Mouse (Mus musculus) frontal cortex, postnatal 25 days (tissue): ENCODE data around the gene Palld.

Experiments
- DNase-seq, 2 experiments: peaks; one replicate each; pipeline ENCODE4 v3.0.0; 2022; ENCODE audit warnings: low spot score in 2 of 2

The Palld gene

GRCm38 (mm10) chr8:61629631-61629968, 272.9 kb downstream of the Palld start:
- no peak for DNase-seq

DNA sequence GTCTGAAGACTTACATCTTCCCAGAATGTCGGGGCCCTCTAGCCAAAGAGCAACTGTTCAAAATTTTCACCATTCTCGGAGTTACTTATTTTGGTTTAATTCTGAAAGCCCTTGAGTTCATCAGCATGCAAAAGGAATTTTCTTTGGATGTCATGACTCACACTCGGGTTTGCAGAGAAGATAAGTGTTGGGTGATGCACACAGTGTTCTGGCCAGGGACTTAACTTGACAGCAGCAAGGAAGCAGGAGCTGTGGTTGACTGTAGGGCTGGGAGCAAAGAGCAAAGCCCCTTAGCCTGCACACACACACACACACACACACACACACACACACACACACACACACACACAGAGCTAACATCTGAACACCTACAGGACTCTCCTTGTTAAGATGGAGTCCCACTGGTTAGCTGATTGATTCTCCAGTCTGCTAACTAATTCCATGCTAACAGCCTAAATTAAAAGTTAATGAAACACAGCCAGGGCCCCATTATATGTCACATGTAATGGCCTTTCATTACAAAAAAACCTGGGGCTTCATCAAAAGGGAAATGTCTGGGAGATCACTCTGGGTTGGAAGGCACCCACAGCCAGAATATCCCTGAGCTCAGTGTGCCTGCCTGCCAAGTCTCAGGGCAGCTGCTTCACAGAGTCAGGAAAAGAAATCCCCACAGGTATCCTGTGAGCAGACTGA, 273.4 kb downstream of the Palld start:
- no peak for DNase-seq

- DNase-seq, result no peak
These were observed 276.1 kb downstream of the Palld start for GRCm38 (mm10) chr8:61626246-61626952.

- DNase-seq, result no peak
These were observed 276.8 kb downstream of the Palld start for GRCm38 (mm10) chr8:61625656-61626210.

GRCm38 (mm10) chr8:61623485-61624417, 278.7 kb downstream of the Palld start:
- no peak for DNase-seq

DNA sequence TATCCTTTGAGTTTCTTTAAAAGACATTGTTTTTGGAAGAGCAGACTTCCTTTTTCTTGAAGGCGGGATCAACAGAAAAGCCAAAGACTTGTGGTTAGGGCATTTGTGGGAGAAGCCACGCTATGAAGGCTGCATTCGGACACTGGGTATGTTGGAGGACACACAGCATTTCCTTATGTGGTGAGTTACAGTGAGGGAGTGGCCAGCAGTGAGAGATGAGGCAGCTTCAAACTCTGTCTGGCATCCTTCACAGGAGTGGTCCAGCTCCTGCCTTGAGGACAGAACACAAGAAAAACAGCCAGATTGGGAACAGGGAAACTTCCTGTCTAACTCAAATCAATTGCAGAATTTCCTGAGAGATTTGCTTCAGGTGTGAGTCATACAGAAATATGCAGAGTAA, 281.2 kb downstream of the Palld start:
- no peak for DNase-seq

DNA sequence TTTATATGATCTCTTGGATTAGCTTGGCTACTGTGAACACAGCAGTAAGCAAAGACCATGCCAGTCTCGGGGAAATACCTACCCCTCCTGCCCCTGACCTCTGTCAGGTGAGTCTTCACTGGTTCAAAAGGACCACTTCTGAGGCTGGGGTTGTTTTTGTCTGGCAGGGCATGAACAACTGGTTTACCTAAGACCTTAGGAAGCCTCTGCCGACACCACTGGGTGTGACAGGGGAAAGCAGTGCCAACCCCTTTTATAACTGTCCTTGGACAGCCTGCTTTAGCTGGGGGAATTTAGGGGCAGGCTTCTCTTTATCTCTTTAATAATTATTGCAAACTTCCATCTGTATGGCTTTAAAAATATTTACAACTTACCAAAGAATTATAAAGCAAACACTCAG, 284.8 kb downstream of the Palld start:
- no peak for DNase-seq

DNA sequence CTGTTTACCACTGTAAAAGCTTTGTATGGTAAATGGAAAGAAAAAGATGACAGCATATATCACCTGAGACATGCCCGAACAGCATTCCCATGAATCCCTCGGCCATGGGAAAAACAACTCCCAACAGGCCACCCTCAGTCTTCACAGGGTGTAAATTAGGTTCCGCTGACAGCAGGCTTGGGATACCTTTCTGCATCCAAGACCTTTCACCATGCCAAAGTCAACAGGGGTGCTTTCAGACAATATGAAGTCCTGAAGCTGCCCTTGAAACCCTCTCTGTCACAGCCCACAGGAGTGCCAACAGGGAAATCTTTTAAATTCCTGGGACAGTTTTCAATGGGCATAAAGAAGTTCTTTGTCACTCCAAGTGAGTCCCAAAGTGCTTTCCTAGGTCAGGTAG, 285.4 kb downstream of the Palld start:
- no peak for DNase-seq

GRCm38 (mm10) chr8:61615711-61616697, 286.5 kb downstream of the Palld start:
- no peak for DNase-seq

- DNase-seq, result no peak
These were observed 290.7 kb downstream of the Palld start for GRCm38 (mm10) chr8:61611741-61612140.

GRCm38 (mm10) chr8:61611077-61611476, 291.4 kb downstream of the Palld start:
- DNase-seq, result no peak

DNA sequence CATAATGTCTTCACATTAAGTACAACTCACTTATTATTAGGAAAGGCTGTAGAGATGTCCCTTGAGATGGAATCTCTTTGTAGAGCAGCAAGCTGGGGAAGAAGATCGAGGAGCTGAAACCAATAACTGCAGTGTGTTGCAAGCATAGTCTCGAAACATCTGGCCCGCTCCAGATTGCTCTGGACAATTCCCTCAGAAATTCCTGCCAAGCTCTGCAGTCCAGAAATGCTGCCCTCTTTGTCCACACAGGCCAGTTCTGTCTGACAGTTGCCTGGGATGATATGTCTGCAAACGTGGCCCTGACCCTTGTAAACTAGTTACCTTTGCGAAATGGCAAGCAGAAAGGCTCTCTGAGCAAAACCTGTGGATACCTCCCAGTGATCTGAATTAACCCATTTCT, 291.9 kb downstream of the Palld start:
- DNase-seq, result no peak

DNA sequence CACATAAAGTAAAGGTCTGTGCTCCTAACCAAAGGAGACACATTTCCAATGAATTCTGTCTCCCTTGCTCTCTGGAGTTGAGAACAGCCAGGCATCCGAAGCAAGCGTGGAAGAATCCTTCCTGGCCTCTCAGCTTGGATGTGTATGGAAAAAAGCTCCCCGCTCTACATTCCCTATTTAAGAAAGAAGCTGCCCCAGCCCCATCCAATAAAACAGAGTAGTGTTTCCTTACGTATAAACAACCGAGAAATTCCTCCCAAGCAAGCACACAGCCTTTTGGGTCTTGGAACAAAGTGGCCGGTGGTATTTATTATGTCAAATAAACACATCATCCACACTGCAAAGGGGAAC, 295.1 kb downstream of the Palld start:
- DNase-seq, result no peak

DNA sequence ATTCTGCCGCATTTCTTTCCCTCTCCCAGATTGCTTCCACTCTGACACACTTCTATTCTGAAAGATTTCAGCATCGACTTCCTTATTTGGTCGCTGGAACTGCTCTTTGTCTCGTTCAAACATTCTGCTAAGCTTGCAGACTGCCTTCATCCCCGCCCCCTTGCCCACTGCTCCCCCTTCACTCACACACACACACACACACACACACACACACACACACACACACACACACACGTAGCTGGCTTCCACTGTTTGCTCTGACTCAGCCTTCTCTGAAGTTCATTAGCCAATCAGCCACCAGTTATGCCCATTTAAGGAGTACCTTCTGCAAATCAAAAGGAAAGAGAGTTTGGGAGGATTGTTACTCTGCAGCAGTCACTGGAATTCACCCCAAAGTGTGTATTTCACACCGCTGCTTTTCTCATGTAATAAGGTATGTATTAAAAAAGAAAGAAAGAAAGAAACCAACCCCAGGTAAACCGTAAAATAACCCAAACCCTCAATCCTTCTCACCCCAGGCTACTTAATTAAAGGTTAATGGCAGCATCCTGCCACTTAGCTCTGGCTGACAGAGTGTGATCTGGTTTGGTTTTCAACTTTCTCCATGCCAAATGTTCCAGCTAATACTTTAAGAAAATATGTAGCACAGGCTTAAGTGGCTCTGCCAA, 295.6 kb downstream of the Palld start:
- peak; percentile 10 to 31 for DNase-seq

- no peak for DNase-seq
These were observed 297.6 kb downstream of the Palld start for GRCm38 (mm10) chr8:61604871-61605270.

- no peak for DNase-seq
These were observed 305.6 kb downstream of the Palld start for GRCm38 (mm10) chr8:61596889-61597288.

DNA sequence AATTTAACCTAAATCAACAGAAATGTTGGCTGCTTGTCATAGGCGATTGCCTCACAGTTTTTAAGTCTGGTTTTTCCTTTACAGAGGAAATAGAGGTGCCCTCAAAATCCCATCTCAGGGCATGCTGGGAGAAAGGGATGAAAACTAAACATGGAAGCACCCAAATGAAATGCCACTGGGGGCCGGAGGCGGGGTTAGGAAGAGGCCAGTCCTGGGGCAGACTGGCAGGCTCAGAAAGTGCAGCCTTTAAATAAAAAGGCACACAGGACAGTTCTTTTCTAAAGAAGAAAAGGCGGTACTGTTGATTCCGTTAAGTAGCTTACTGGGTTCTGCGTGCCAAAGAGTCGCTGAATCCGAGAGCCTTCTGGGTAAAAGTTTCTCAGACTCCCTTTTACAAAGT, 311.0 kb downstream of the Palld start:
- no peak for DNase-seq

- DNase-seq, result peak; percentile 13 to 37
These were observed 311.7 kb downstream of the Palld start for GRCm38 (mm10) chr8:61590551-61591431.

DNA sequence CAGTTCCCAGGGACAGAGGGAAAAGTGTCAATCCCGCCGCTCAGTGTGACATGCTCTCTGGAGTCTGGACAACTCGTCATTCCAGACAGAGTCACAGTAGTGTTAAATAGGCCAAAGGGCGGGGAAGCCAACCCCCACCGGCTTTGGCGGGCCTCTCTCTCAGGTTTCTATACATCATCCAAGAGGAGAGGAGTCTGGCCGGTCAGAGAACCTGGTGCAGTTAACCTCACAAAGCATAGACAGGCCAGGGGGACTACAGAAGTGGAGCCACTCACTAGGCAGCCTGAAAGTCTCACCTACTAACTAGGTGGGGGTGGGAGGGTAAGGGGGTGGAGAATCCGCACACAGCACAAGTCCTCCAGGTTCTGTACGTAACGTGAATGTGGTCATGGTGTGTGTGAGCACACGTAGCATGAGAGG, 312.5 kb downstream of the Palld start:
- no peak for DNase-seq
